Mouse (Mus musculus): Measurements from ENCODE around the gene Runx1.

DNA sequence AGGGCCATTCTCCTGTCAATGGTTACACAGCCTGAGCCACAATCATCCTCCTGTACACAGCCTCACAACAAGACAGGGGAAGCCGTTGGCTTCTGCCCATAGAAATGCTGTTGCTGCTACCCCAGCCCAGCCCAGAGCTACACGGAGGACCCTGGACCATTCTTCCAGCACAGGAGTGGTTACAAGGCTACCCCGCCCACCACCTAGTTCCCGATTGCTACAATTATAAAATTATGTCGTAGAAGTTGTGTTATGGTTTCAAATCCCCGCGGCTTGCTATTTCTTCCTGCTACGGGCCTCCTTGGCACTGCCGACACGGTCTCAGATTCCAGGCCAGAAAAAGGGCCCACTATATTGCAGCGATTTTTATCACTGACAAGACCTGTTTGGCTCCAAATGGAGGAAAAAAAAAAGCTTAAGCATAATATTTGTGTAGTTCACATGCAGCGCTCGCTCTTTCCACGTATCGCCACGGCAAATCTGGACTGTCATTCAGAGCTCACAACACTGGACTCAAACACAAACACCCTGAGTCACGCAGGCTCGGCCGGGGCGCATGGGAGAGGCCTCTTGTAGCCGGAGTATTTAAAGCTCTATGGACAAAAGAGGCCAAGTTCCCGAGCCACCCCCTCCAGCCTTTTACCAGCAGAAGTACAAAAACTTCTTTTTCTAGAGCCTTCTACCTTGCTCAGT lies 180.4 kb downstream of the Runx1 start:
- no peak for TF ChIP-seq CTCF (IDR thresholded peaks at IDR 0.05; ENCODE audit: control insufficient read depth, insufficient read depth, low read length)
- no peak for TF ChIP-seq POLR2A (IDR thresholded peaks at IDR 0.05; ENCODE audit: borderline replicate concordance, control insufficient read depth, low read depth, low read length)
